Mouse (Mus musculus) brain, embryonic 14.5 days (tissue): Measurements from ENCODE around the gene Smim24.

Experiments
- CTCF ChIP-seq: fragments of 200-500 bp; IDR thresholded peaks from 2 replicates; pipeline ENCODE4 v1.5.1; 2012; ENCODE audit warnings: inconsistent platforms, mild to moderate bottlenecking, moderate library complexity, borderline replicate concordance; ENCODE audit not compliant: insufficient read depth, insufficient read length; ENCODE audit errors: extremely low read depth
- POLR2A ChIP-seq: fragments of 200-500 bp; IDR thresholded peaks from 2 replicates; pipeline ENCODE4 v1.6.1; 2012; ENCODE audit warnings: mild to moderate bottlenecking, inconsistent platforms, borderline replicate concordance; ENCODE audit not compliant: poor library complexity, insufficient read depth, insufficient read length, severe bottlenecking; ENCODE audit errors: extremely low read depth

- no peak for TF ChIP-seq CTCF
- TF ChIP-seq POLR2A, result no peak
Measured at GRCm38 (mm10) chr10:81418216-81419070, 25.6 kb downstream of the Smim24 start.
